Mouse (Mus musculus) brain, adult 2 months (tissue): ENCODE data around the gene Nudt6.

Source experiments
- DNase-seq: peaks from one replicate; pipeline ENCODE4 v3.0.0; 2011; ENCODE audit warnings: low read depth, low spot score

Gene Nudt6

GRCm38 (mm10) chr3:37383096-37383765 is 36.8 kb downstream of the Nudt6 start:
- no peak for DNase-seq

- no peak for DNase-seq
Observed at GRCm38 (mm10) chr3:37381457-37381856, 38.6 kb downstream of the Nudt6 start.

- DNase-seq, result no peak
Observed at GRCm38 (mm10) chr3:37379930-37380881, 39.8 kb downstream of the Nudt6 start.

- no peak for DNase-seq
Observed at GRCm38 (mm10) chr3:37379201-37379600, 40.8 kb downstream of the Nudt6 start.

- no peak for DNase-seq
Observed at GRCm38 (mm10) chr3:37378412-37378811, 41.6 kb downstream of the Nudt6 start.

GRCm38 (mm10) chr3:37377926-37378325 is 42.1 kb downstream of the Nudt6 start:
- DNase-seq, result no peak

- DNase-seq, result no peak
Observed at GRCm38 (mm10) chr3:37373712-37374111, 46.3 kb downstream of the Nudt6 start.

- no peak for DNase-seq
Observed at GRCm38 (mm10) chr3:37370407-37370806, 49.6 kb downstream of the Nudt6 start.

GRCm38 (mm10) chr3:37366381-37367053 is 53.5 kb downstream of the Nudt6 start:
- no peak for DNase-seq

- DNase-seq, result no peak
Observed at GRCm38 (mm10) chr3:37365976-37366375, 54.0 kb downstream of the Nudt6 start.

- no peak for DNase-seq
Observed at GRCm38 (mm10) chr3:37365144-37365543, 54.9 kb downstream of the Nudt6 start.

- no peak for DNase-seq
Observed at GRCm38 (mm10) chr3:37360729-37361128, 59.3 kb downstream of the Nudt6 start.
